Mouse (Mus musculus): ENCODE data around the gene Gm21188. TPM values are rescaled to one million over a fixed set of nuclear protein-coding genes. Genes with fewer than 3 reads are reported as not detected.
"Not testable (repeated sequence)": the region's sequence is repeated elsewhere in the genome, so short reads cannot be mapped to it uniquely, and the experiment has no call there.

Gm21188 gene
- total and polyA plus RNA-seq, 2 experiments from 2014 or later: 0.24 TPM; not detected in 1

GRCm38 (mm10) chr13:120031676-120032075 is 20.3 kb downstream of the Gm21188 start:
- H3K9ac ChIP-seq (replicated peaks; ENCODE audit: low read length); H3K4me2 ChIP-seq (ENCODE audit: low read depth, low read length); H3K27ac ChIP-seq; H3K9me3 ChIP-seq (ENCODE audit: low read length); H3K4me1 ChIP-seq (ENCODE audit: insufficient read depth, low read length); H3K36me3 ChIP-seq (ENCODE audit: insufficient read depth, low read length); H3K4me3 ChIP-seq (ENCODE audit: low read length); DNase-seq (ENCODE audit: low spot score); H3K27me3 ChIP-seq (ENCODE audit: insufficient read depth, low read length); ATAC-seq: not testable (repeated sequence)
- WGBS: 2% methylated on average over 11 of the region's 16 CpGs

- ATAC-seq; H3K4me3 ChIP-seq (ENCODE audit: low read length); H3K4me1 ChIP-seq (ENCODE audit: insufficient read depth, low read length); H3K36me3 ChIP-seq (ENCODE audit: insufficient read depth, low read length); H3K27ac ChIP-seq; H3K9me3 ChIP-seq (ENCODE audit: low read length); DNase-seq (ENCODE audit: low spot score); H3K27me3 ChIP-seq (ENCODE audit: insufficient read depth, low read length); H3K4me2 ChIP-seq (ENCODE audit: low read depth, low read length); H3K9ac ChIP-seq (replicated peaks; ENCODE audit: low read length): not testable (repeated sequence)
- under 1% methylated on average over 8 of the region's 11 CpGs for WGBS
These were observed 24.6 kb downstream of the Gm21188 start for GRCm38 (mm10) chr13:120027368-120027767.

GRCm38 (mm10) chr13:120026911-120027310 is 25.1 kb downstream of the Gm21188 start, which contains the start of gene Gm36079:
Gm36079 (minus strand) TSS chr13:120027011.
- not testable (repeated sequence) for H3K4me1 ChIP-seq (ENCODE audit: insufficient read depth, low read length); H3K9me3 ChIP-seq (ENCODE audit: low read length); ATAC-seq; H3K27me3 ChIP-seq (ENCODE audit: insufficient read depth, low read length); H3K4me2 ChIP-seq (ENCODE audit: low read depth, low read length); H3K9ac ChIP-seq (replicated peaks; ENCODE audit: low read length); H3K27ac ChIP-seq; H3K4me3 ChIP-seq (ENCODE audit: low read length); DNase-seq (ENCODE audit: low spot score); H3K36me3 ChIP-seq (ENCODE audit: insufficient read depth, low read length)
- 0% methylated on average over 2 of the region's 17 CpGs for WGBS

- H3K27ac ChIP-seq; DNase-seq (ENCODE audit: low spot score); H3K9ac ChIP-seq (replicated peaks; ENCODE audit: low read length); H3K27me3 ChIP-seq (ENCODE audit: insufficient read depth, low read length); H3K4me2 ChIP-seq (ENCODE audit: low read depth, low read length); H3K4me3 ChIP-seq (ENCODE audit: low read length); H3K9me3 ChIP-seq (ENCODE audit: low read length); H3K36me3 ChIP-seq (ENCODE audit: insufficient read depth, low read length); H3K4me1 ChIP-seq (ENCODE audit: insufficient read depth, low read length): not testable (repeated sequence)
- peak; percentile 51; the same call in 1 of the 2 replicates for ATAC-seq
- WGBS: 1% methylated on average over 3 of the region's 13 CpGs
These were observed 25.6 kb downstream of the Gm21188 start for GRCm38 (mm10) chr13:120026373-120026772.

GRCm38 (mm10) chr13:120025576-120025975 is 26.4 kb downstream of the Gm21188 start:
- H3K4me3 ChIP-seq (ENCODE audit: low read length); H3K4me2 ChIP-seq (ENCODE audit: low read depth, low read length); H3K4me1 ChIP-seq (ENCODE audit: insufficient read depth, low read length); H3K9ac ChIP-seq (replicated peaks; ENCODE audit: low read length); DNase-seq (ENCODE audit: low spot score); H3K27ac ChIP-seq; ATAC-seq; H3K36me3 ChIP-seq (ENCODE audit: insufficient read depth, low read length); H3K27me3 ChIP-seq (ENCODE audit: insufficient read depth, low read length); H3K9me3 ChIP-seq (ENCODE audit: low read length): not testable (repeated sequence)
- WGBS: 7% methylated on average over 4 of the region's 4 CpGs

GRCm38 (mm10) chr13:120025004-120025403 is 27.0 kb downstream of the Gm21188 start:
- not testable (repeated sequence) for H3K36me3 ChIP-seq (ENCODE audit: insufficient read depth, low read length); DNase-seq (ENCODE audit: low spot score); H3K27ac ChIP-seq; H3K4me2 ChIP-seq (ENCODE audit: low read depth, low read length); H3K9me3 ChIP-seq (ENCODE audit: low read length); H3K4me3 ChIP-seq (ENCODE audit: low read length); H3K27me3 ChIP-seq (ENCODE audit: insufficient read depth, low read length); ATAC-seq; H3K9ac ChIP-seq (replicated peaks; ENCODE audit: low read length); H3K4me1 ChIP-seq (ENCODE audit: insufficient read depth, low read length)
- WGBS: 2% methylated on average over 19 of the region's 21 CpGs

GRCm38 (mm10) chr13:120024581-120024980 is 27.4 kb downstream of the Gm21188 start:
- not testable (repeated sequence) for H3K27ac ChIP-seq; H3K4me3 ChIP-seq (ENCODE audit: low read length); H3K36me3 ChIP-seq (ENCODE audit: insufficient read depth, low read length); H3K4me1 ChIP-seq (ENCODE audit: insufficient read depth, low read length); H3K9ac ChIP-seq (replicated peaks; ENCODE audit: low read length); H3K4me2 ChIP-seq (ENCODE audit: low read depth, low read length); H3K9me3 ChIP-seq (ENCODE audit: low read length); H3K27me3 ChIP-seq (ENCODE audit: insufficient read depth, low read length); ATAC-seq; DNase-seq (ENCODE audit: low spot score)
- 9% methylated on average over 9 of the region's 9 CpGs for WGBS

- no CpG with 5 or more reads among the region's 1 CpGs for whole genome bisulfite sequencing
- H3K36me3 ChIP-seq (ENCODE audit: insufficient read depth, low read length); H3K4me3 ChIP-seq (ENCODE audit: low read length); H3K9ac ChIP-seq (replicated peaks; ENCODE audit: low read length); H3K27me3 ChIP-seq (ENCODE audit: insufficient read depth, low read length); H3K4me2 ChIP-seq (ENCODE audit: low read depth, low read length); H3K9me3 ChIP-seq (ENCODE audit: low read length); H3K27ac ChIP-seq; H3K4me1 ChIP-seq (ENCODE audit: insufficient read depth, low read length); DNase-seq (ENCODE audit: low spot score): not testable (repeated sequence)
- peak; percentile 63; the same call in 1 of the 2 replicates for ATAC-seq
- peak; percentile 51 for TF ChIP-seq CTCF (IDR thresholded peaks at IDR 0.05; ENCODE audit: low read depth)
These were observed 30.5 kb downstream of the Gm21188 start for GRCm38 (mm10) chr13:120021477-120021876.

- not testable (repeated sequence) for H3K27ac ChIP-seq; H3K4me1 ChIP-seq (ENCODE audit: insufficient read depth, low read length); H3K4me2 ChIP-seq (ENCODE audit: low read depth, low read length); H3K27me3 ChIP-seq (ENCODE audit: insufficient read depth, low read length); DNase-seq (ENCODE audit: low spot score); H3K9ac ChIP-seq (replicated peaks; ENCODE audit: low read length); H3K9me3 ChIP-seq (ENCODE audit: low read length); H3K4me3 ChIP-seq (ENCODE audit: low read length); H3K36me3 ChIP-seq (ENCODE audit: insufficient read depth, low read length)
- WGBS: 3% methylated on average over 5 of the region's 32 CpGs
- ATAC-seq: peak; percentile 43; the same call in 1 of the 2 replicates
These were observed 36.5 kb downstream of the Gm21188 start for GRCm38 (mm10) chr13:120015348-120016007.

- not testable (repeated sequence) for ATAC-seq; H3K27ac ChIP-seq; H3K4me3 ChIP-seq (ENCODE audit: low read length); H3K9ac ChIP-seq (replicated peaks; ENCODE audit: low read length); H3K4me1 ChIP-seq (ENCODE audit: insufficient read depth, low read length); H3K36me3 ChIP-seq (ENCODE audit: insufficient read depth, low read length); H3K27me3 ChIP-seq (ENCODE audit: insufficient read depth, low read length); H3K4me2 ChIP-seq (ENCODE audit: low read depth, low read length); H3K9me3 ChIP-seq (ENCODE audit: low read length); DNase-seq (ENCODE audit: low spot score)
- no CpG with 5 or more reads among the region's 2 CpGs for whole genome bisulfite sequencing
These were observed 38.0 kb downstream of the Gm21188 start for GRCm38 (mm10) chr13:120013962-120014361.
